Mouse (Mus musculus) lung, postnatal 0 days (tissue): ENCODE measurements around the gene Card11.

Source experiments
- CTCF ChIP-seq: IDR thresholded peaks from 2 replicates; pipeline ENCODE4 v1.5.1; 2016; ENCODE audit warnings: antibody characterized with exemption, mild to moderate bottlenecking
- EP300 ChIP-seq: IDR thresholded peaks from 2 replicates; pipeline ENCODE4 v1.6.1; 2016; ENCODE audit warnings: antibody characterized with exemption, mild to moderate bottlenecking, control low read depth

GRCm38 (mm10) chr5:140882391-140882790, 118.0 kb downstream of the Card11 start:
- TF ChIP-seq CTCF (no peak), EP300 (no peak)
